Mouse (Mus musculus): ENCODE results near the gene Marveld2.

DNA sequence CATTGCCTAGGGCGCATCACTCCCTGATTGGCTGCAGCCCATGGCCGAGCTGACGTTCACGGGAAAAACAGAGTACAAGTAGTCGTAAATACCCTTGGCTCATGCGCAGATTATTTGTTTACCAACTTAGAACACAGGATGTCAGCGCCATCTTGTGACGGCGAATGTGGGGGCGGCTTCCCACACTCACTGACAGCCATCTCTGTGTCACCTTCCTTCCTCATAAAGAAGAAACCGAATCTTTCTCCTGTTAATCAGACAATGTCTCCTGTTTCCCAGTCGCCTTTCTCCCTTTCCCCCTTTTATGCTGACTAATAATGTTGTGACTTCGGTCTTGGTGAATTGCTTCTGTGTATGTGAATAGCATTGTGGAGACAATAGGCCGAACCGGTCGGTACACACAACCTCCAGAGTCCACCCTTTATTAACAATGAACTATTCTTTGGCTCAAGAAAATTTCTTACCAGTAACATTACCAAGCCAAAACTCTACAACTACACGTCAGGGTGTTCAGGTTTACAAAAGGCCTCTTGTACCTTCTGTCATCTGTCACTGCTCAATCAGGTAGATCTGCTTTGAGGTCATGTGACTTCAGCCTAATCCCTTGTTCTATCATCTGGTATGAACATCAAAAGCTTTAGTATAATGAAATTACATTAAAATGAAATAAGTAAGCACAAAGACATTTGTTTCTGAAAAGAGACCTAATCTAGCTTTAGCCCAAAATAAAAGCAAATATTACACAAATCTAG is 22.6 kb downstream of the Marveld2 start:
- TF ChIP-seq CTCF (IDR thresholded peaks at IDR 0.05; ENCODE audit: low read depth) (peak; percentile 39), EP300 (IDR thresholded peaks at IDR 0.05; ENCODE audit: low read depth) (no peak)
